Mouse (Mus musculus) adrenal gland, adult 2 months (tissue): Measurements from ENCODE around the gene Gabra4. TPM values are rescaled to one million over a fixed set of nuclear protein-coding genes. Genes with fewer than 3 reads are reported as not detected.
A peak's percentile ranks its signal among the peaks of the same experiment; 100 is the strongest.
"Not testable (repeated sequence)": the region's sequence is repeated elsewhere in the genome, so short reads cannot be mapped to it uniquely, and the experiment has no call there.

ENCODE experiments used
- DNase-seq: peaks from one replicate; pipeline ENCODE4 v3.0.0; 2021
- long read RNA-seq: library from polyadenylated mRNA; stranded (forward); transcript quantifications from one replicate; pipeline ENCODE4 v2.0.0, GENCODE M21; 2021
- polyA plus RNA-seq: library from polyadenylated mRNA; depleted of rRNA; stranded (reverse); fragments of >200 nt; gene quantifications from 2 replicates; pipeline ENCODE4 v1.2.3, GENCODE M21; 2012; rRNA removed
- total RNA-seq, 2 experiments: library from RNA; stranded (reverse); gene quantifications; 2 replicates each; pipeline ENCODE4 v1.2.3; 2021

The Gabra4 gene
- total RNA-seq (under 1 TPM; 0.06 to 0.21 TPM), polyA plus RNA-seq (0.04 TPM in 1 of 2 replicates, not detected in the other)
- long read RNA-seq: 0 reads

GRCm38 (mm10) chr5:71658115-71658497 is at the start of gene Gabra4:
Gene Gabra4, minus strand, starts transcription at chr5:71658308.
- peak; percentile 44 for DNase-seq

- DNase-seq: no peak
Observed at GRCm38 (mm10) chr5:71701273-71701614, 43.1 kb upstream of the Gabra4 start.

- peak; percentile 73 for DNase-seq
Observed at GRCm38 (mm10) chr5:71700468-71701272, 42.6 kb upstream of the Gabra4 start.

GRCm38 (mm10) chr5:71699696-71700467 is 41.8 kb upstream of the Gabra4 start:
- DNase-seq: peak; percentile 50

GRCm38 (mm10) chr5:71665593-71665992 is 7.5 kb upstream of the Gabra4 start:
- DNase-seq: no peak

- DNase-seq: no peak
Observed at GRCm38 (mm10) chr5:71657482-71658114, 510 bp downstream of the Gabra4 start, which contains the start of gene Gabrb1. Gene Gabrb1, plus strand, starts transcription at chr5:71658113.

GRCm38 (mm10) chr5:71656771-71657170 is 1.3 kb downstream of the Gabra4 start:
- no peak for DNase-seq

- DNase-seq: no peak
Observed at GRCm38 (mm10) chr5:71654056-71654455, 4.1 kb downstream of the Gabra4 start.

GRCm38 (mm10) chr5:71648108-71648507 is 10.0 kb downstream of the Gabra4 start:
- no peak for DNase-seq

- no peak for DNase-seq
Observed at GRCm38 (mm10) chr5:71639804-71640203, 18.3 kb downstream of the Gabra4 start.

- DNase-seq: no peak
Observed at GRCm38 (mm10) chr5:71627820-71628219, 30.3 kb downstream of the Gabra4 start.

GRCm38 (mm10) chr5:71616734-71617133 is 41.4 kb downstream of the Gabra4 start:
- DNase-seq: no peak

GRCm38 (mm10) chr5:71614311-71614710 is 43.8 kb downstream of the Gabra4 start:
- no peak for DNase-seq

GRCm38 (mm10) chr5:71608735-71609134 is 49.4 kb downstream of the Gabra4 start:
- DNase-seq: no peak

- no peak for DNase-seq
Observed at GRCm38 (mm10) chr5:71606907-71607306, 51.2 kb downstream of the Gabra4 start.

- DNase-seq: no peak
Observed at GRCm38 (mm10) chr5:71604128-71604690, 53.9 kb downstream of the Gabra4 start.

GRCm38 (mm10) chr5:71595321-71595720 is 62.8 kb downstream of the Gabra4 start:
- DNase-seq: no peak

GRCm38 (mm10) chr5:71593745-71594255 is 64.3 kb downstream of the Gabra4 start:
- DNase-seq: no peak

- no peak for DNase-seq
Observed at GRCm38 (mm10) chr5:71571646-71572237, 86.4 kb downstream of the Gabra4 start.

- no peak for DNase-seq
Observed at GRCm38 (mm10) chr5:71548079-71548478, 110.0 kb downstream of the Gabra4 start, which contains the start of gene Cox7b2. Gene Cox7b2, minus strand, starts transcription at chr5:71548205.

- DNase-seq: peak; percentile 22
Observed at GRCm38 (mm10) chr5:71545554-71545953, 112.6 kb downstream of the Gabra4 start.

GRCm38 (mm10) chr5:71525486-71525885 is 132.6 kb downstream of the Gabra4 start:
- not testable (repeated sequence) for DNase-seq
